Mouse (Mus musculus): ENCODE measurements at regions not wholly inside any gene's neighbourhood (a gene's known extent, or its start where the extent isn't known, plus 50 kb on each side); places are given as distances from the start of the nearest gene placed in this dataset.

- DNase-seq (ENCODE audit: low read depth) = no peak
Measured at GRCm38 (mm10) chr15:62871082-62871766, 973.8 kb downstream of the Gsdmc2 start.

GRCm38 (mm10) chr15:62862574-62862973 is 982.4 kb downstream of the Gsdmc2 start:
- DNase-seq (ENCODE audit: low read depth) = no peak

DNA sequence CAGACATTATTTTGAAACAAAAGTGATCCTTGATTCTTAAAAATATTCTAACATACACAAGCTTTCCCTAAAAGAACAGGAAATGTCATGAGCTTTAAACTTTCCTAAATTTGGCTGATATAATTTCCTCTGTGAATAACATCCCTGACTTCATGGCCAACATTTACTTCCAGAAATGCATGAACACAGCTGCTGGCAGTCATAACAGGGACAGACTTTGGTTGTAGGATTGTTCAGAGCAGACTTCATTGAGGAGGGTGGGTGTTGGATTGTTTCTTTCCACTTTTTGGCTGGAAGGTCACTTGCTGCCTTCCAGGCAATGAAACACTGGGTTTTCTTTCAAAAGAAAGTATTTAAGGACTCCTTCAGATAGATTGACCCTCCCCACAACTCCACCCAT is 983.6 kb downstream of the Gsdmc2 start:
- DNase-seq (ENCODE audit: low read depth) = no peak

GRCm38 (mm10) chr15:62849326-62849725 is 995.7 kb downstream of the Gsdmc2 start:
- no peak for DNase-seq (ENCODE audit: low read depth)

DNA sequence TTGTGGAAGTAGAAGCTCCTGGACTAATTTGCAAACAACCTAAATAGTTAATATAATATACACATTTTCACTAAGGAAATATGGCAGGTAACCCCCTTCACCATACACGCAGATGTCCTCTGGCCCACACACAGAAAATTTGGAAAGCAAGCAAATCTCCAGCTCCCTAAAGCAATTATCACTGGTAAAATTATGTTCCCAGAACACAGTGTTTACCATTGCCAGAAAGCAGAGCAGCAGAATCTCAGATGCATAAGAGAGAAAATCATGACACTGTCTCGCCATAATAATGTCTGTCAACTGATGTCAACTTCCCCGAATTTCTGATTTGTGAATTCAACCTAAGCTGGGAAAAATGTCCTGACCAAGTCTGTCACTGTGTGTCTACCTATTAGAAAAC is 999.1 kb downstream of the Gsdmc2 start:
- no peak for DNase-seq (ENCODE audit: low read depth)

DNA sequence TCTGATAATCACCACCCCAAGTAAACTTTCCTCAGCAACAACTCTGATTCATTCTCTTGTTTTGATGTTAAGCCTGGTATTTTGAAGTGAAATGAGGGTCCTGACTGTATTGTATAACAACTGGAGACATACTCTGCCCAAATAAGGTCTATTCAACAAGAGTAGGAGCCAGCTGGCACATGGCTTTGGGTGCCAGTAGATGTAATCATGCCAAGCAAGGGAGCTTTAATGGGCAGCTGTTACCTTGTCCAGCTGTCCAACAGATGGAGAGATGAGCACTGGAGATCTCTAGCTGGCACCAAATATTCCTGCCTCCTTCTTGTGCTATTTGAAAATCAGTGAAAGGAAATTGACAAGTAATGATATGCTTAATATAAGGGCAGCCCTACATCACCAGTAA is 1019.4 kb downstream of the Gsdmc2 start:
- DNase-seq (ENCODE audit: low read depth) = no peak

DNA sequence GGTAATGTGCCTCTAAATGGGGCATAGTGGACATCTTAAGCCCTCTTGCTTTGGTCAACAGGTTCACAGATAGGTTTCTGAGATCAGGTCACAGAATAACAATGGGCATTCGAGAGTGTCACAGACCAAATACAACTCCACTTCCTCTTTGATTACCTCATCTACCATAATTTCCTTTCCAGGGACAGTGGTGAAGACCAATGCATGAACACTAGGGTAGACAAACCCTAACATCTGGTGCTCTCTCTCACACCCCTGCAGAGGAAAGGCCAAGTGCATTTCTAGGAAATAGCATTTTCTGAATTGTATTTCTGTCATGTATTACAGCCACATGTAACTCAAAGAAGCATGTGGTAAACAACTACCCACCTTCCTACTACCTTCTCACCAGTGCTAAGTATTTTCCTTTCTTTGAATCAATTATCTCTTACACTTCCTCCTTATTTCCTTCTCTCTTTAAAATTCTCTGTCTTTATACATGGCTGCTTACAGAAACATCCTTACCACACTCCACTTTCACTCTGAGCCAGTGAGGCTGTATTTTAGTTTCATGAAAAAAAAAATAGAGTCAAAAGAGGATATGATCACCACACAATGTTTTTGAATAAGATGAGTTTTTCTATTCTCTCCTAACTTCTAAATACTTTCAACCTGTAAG is 1021.0 kb downstream of the Gsdmc2 start:
- DNase-seq (ENCODE audit: low read depth) = no peak

- no peak for DNase-seq (ENCODE audit: low read depth)
Measured at GRCm38 (mm10) chr15:62822305-62822704, 1022.7 kb downstream of the Gsdmc2 start.

DNA sequence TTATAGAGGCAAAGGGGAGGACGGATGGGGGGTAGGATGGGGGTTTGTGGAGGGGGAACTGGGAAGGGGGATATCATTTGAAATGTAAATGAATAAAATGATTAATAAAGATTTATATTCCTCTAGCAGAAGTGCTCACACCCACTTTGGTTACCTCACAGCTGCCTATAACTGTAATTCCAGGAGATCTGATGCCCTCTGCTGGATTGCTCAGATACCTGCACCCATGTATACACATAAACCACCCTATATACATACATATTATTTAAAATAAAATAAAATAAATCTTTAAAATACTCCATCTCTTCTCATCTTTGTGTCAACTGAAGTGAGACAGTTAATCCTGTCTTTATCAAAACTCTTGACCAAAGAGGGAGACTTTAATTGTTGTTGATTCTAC is 1031.9 kb downstream of the Gsdmc2 start:
- no peak for DNase-seq (ENCODE audit: low read depth)

- DNase-seq (ENCODE audit: low read depth) = no peak
Measured at GRCm38 (mm10) chr15:62812026-62812425, 1033.0 kb downstream of the Gsdmc2 start.

DNA sequence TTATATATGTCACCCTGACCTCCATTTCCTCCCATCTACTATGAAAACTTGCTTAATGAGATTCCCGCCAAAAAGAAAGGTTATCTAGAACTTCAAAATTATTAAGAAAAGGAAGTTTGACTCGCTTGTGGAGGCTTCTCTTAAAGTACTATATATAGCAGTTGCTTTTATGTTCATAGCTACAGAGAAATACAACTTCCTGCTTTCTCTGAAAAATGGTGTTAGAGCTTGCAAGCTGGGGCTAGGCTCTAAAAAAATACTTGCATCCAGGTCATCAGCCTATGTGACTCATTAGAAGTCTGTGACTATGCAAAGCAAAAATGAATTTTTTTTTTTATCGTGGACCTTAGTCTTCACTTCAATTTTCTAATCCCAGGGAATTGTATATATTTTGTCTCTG is 1035.7 kb downstream of the Gsdmc2 start:
- no peak for DNase-seq (ENCODE audit: low read depth)

DNA sequence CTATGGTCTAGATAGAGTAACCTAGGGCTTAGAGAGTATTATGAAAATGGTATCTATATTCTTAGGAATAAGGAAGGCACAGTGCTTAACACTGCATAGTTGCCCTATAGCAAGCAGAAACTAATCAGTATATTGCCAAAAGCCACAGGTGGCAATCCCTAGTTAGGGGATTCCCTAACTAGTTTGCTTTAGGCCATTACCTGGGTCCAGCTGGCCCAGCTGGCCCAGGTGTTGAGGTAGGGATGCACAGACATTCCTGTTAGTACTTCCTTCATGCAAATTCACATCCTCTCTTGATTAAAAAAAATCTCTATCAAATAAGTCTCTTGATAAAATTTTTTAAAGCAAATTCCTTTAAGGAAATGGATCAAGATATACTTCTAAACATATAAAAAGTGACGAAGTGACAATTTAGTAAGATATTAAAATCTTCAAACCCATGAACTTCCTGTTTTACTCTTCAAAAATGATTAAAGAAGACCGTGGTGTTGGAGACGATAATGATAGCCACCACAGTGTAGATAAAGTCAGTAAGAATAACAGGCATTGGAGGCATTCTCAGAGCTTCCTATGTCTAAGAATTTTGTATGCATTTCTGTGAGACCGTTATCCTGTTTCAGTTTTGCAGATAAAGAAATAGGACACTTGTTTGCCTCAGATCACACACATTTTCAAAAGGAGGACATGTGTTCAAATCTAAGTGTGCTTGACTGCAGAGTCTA is 1036.7 kb downstream of the Gsdmc2 start:
- no peak for DNase-seq (ENCODE audit: low read depth)

GRCm38 (mm10) chr15:62807364-62807763 is 1037.6 kb downstream of the Gsdmc2 start:
- no peak for DNase-seq (ENCODE audit: low read depth)

- DNase-seq (ENCODE audit: low read depth) = no peak
Measured at GRCm38 (mm10) chr15:62802770-62803169, 1042.2 kb downstream of the Gsdmc2 start.

- DNase-seq (ENCODE audit: low read depth) = no peak
Measured at GRCm38 (mm10) chr15:62798731-62799130, 1046.2 kb downstream of the Gsdmc2 start.

GRCm38 (mm10) chr15:62793569-62793968 is 1051.4 kb downstream of the Gsdmc2 start:
- no peak for DNase-seq (ENCODE audit: low read depth)

DNA sequence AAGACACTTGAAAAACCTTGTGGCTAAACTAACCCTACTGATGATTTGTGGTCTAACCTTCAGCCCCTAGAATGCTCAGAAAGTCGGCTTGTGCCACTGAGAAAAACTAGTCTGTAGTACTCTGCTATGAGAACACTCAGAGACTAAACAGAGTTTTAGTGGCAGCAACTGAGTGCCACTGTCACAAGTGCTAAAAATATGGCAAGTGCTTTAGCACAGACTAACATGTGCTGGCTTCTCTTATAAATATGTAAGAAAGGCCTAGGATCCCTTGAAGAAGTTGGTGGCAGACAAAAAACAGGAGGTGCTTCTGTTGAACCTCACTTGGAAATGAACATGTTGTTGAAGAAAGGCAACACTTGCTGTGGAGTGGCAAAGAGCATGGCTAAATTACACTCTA is 1052.9 kb downstream of the Gsdmc2 start:
- no peak for DNase-seq (ENCODE audit: low read depth)

DNA sequence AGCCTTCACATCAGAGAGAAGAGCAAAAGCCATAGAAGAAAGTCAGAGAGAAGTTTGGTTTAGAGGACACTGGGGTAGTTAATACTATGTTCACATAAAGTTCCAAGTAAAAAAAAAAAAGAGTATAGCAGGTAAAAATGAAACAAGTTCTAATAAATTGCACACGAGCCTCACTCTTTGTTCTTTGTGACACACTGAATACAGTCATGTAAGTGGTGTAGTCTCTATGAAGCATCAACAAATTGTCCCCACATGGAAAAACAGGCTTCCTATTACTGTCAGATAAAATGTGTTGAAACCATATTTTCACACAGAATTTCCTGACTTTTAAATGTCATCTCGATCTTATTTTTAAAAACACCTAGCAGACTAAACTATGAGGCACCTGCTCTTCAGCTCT is 1057.2 kb downstream of the Gsdmc2 start:
- DNase-seq (ENCODE audit: low read depth) = no peak

DNA sequence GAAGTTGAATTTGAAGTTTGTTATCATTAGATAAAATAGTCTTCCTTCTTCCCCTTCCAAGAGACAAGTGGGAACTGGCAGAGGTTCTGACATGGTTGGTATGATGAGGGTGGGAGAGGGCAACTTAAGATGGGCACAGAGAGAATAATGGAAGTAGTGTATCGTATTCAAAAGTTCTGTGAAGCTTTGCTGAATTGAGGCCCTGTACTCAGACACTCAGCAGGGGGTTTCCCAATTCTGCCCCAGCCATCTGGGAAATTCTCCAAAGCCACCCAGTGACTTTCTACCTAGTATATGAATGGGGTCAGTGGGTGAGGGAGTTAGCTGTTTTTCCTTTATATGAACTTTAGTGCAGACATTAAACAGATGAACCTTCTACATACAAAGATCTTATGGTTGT is 1058.7 kb downstream of the Gsdmc2 start:
- no peak for DNase-seq (ENCODE audit: low read depth)

DNA sequence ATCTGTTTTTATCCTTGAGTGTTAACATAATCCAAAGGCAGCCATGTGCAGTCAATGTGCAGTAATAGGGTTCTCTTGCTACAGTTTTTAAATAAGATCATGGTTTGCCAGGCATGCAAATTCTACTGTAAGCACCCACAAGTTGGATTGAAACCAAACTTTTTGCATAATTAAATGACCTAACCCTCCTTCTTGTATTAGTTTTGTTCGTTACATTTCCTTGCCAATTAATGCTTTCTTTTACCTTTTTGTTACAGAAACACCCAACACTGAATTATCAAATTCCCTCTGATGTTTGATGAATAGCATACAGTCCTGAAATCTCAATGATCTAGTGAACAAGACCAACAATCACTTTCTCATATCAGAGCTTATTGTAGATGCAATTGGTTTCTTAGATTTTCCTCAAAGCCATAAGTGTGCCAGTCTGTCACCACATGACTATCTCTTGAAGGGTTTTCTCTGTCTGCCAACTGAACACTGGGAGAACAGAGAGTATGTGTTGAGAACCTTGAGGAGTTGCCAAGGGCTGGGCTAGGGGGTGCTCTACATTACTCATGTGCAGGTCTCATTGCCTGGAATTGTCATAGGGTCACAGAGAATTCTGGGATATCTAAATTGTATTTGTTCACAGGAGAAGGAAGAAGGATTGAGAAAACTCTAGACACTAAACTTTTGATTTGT is 1060.4 kb downstream of the Gsdmc2 start:
- no peak for DNase-seq (ENCODE audit: low read depth)

- no peak for DNase-seq (ENCODE audit: low read depth)
Measured at GRCm38 (mm10) chr15:62778899-62779298, 1066.1 kb downstream of the Gsdmc2 start.

- DNase-seq (ENCODE audit: low read depth) = no peak
Measured at GRCm38 (mm10) chr15:62752686-62753085, 1092.3 kb downstream of the Gsdmc2 start.

DNA sequence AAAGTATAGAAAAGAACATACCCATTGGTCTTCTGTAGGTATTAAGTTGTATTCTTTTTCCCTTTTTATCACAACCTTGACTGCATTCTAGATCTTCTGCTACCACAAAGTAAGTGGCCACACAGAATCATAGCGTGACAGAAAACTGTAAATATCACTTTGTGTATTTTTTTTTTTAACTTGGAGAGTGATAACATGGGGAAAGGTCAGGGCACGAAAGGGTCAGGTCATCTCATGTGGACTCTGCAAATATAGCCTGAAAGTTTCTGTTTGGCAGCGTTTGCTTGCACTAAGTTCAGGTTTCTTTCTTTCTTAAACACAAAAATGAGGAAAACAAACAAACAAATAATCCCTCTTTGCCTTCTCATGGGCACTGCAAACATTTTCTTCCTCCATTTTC is 1101.1 kb downstream of the Gsdmc2 start:
- DNase-seq (ENCODE audit: low read depth) = no peak

All from c-Kit-positive CD71-negative TER-119-negative erythroid progenitor cells, embryonic 14.5 days (primary cell).